ENCODE assay signal across 27 mouse cellular contexts in the genomic region with DNA sequence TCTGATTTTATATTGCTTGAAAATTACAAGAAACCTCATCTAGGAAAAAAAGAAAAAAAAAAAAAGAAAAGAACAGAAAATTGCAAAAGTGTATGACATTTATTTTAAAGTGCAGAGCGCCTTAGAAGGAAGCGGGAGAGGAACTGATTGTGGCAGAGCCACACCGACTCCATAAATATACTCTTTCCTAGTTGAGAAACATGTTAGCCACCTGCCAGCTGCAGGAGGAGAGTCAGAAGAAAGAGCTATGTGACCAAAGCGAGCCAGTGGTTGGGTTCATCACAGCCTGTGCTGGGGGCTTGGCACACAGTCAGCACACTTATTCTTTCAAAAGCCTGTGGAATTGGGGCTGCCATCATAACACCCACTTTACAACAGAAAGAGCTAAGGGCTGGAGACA. TPM values are rescaled to one million over a fixed set of nuclear protein-coding genes. Genes with fewer than 3 reads are reported as not detected.
DNase-seq lines count a peak whose midpoint lies in the region; ATAC-seq lines count a peak whose summit lies in the region.
"Had no signal": no experiment of that assay in that cellular context is flagged by ENCODE, and none has a peak within 500 bp of the region (broad histone marks: within the 10 kb centered on the region; RNA-seq: fewer than 3 reads in every experiment).

No protein-coding gene starts in this region.

- H3K4me2 ChIP-seq in heart, embryonic 12.5 days: no peak overlapping the region
- H3K4me2 ChIP-seq: embryonic facial prominence, embryonic 12.5 days; forebrain, embryonic 13.5 days; forebrain, embryonic 15.5 days had no signal

- ATAC-seq in heart, embryonic 12.5 days (ENCODE audit: insufficient number of reproducible peaks, low FRiP score): no peak
- peak; percentile 57 for ATAC-seq in granulocyte monocyte progenitor cell, adult 5-6 weeks (replicated peaks; ENCODE audit: poor library complexity, severe bottlenecking)
- no peak for ATAC-seq in megakaryocyte-erythroid progenitor cell, adult 5-6 weeks (replicated peaks; ENCODE audit: low FRiP score, low TSS enrichment, poor library complexity, severe bottlenecking)
- ATAC-seq: activated CD4-positive, CD25-positive, alpha-beta regulatory T cell, adult 4 months; CD4-positive, CD25-positive, alpha-beta regulatory T cell, adult 4 months; forebrain, embryonic 13.5 days; forebrain, embryonic 15.5 days; Patski had no signal

- H3K9ac ChIP-seq in heart, embryonic 12.5 days: no peak overlapping the region
- H3K9ac ChIP-seq: embryonic facial prominence, embryonic 12.5 days; forebrain, embryonic 13.5 days; forebrain, embryonic 15.5 days had no signal

- no peaks in the 10 kb centered on the region for H3K9me3 ChIP-seq in heart, embryonic 12.5 days (replicated peaks)
- H3K9me3 ChIP-seq: embryonic facial prominence, embryonic 10.5 days; embryonic facial prominence, embryonic 12.5 days; forebrain, embryonic 13.5 days; forebrain, embryonic 15.5 days; G1E had no signal

- no peak overlapping the region for H3K4me3 ChIP-seq in heart, embryonic 12.5 days
- H3K4me3 ChIP-seq: embryonic facial prominence, embryonic 10.5 days; embryonic facial prominence, embryonic 12.5 days; forebrain, embryonic 13.5 days; forebrain, embryonic 15.5 days had no signal

- H3K27me3 ChIP-seq in heart, embryonic 12.5 days (replicated peaks): no peaks in the 10 kb centered on the region
- H3K27me3 ChIP-seq: CH12.LX; embryonic facial prominence, embryonic 12.5 days; forebrain, embryonic 13.5 days; forebrain, embryonic 15.5 days; Patski had no signal

- H3K36me3 ChIP-seq in heart, embryonic 12.5 days: no peaks in the 10 kb centered on the region
- H3K36me3 ChIP-seq: embryonic facial prominence, embryonic 10.5 days; embryonic facial prominence, embryonic 12.5 days; forebrain, embryonic 15.5 days had no signal

- no peak overlapping the region for H3K27ac ChIP-seq in heart, embryonic 12.5 days (ENCODE audit: poor library complexity, severe bottlenecking)
- H3K27ac ChIP-seq: embryonic facial prominence, embryonic 10.5 days; embryonic facial prominence, embryonic 12.5 days; forebrain, embryonic 13.5 days; forebrain, embryonic 15.5 days had no signal

- H3K4me1 ChIP-seq in heart, embryonic 12.5 days (replicated peaks): peaks cover 16% of the 10 kb centered on the region

- peak; percentile 73 for DNase-seq in heart, adult 11 months
- peak; percentile 43 for DNase-seq in A20 (ENCODE audit: low read depth, low spot score)
- DNase-seq in brain, adult 2 months (ENCODE audit: low read depth, low spot score): peak; percentile 26
- DNase-seq in urinary bladder, postnatal 10 days (ENCODE audit: low spot score): no peak
- DNase-seq in frontal cortex, postnatal 25 days (ENCODE audit: low spot score in 2 of 2): no peak
- DNase-seq: adrenal gland, adult 8-10 months; adrenal gland, postnatal 14 days; adrenal gland, postnatal 36 days; B cell, adult 2 months; cerebellum, adult 11 months; cerebellum, adult 18-20 months; cerebellum, adult 8-10 months; cerebellum, adult 9-11 months; cerebellum, postnatal 14 days; cerebellum, postnatal 36 days had no signal

- 76% methylated on average over 4 of the region's 4 CpGs for WGBS in heart, embryonic 12.5 days

RNA-seq across cellular contexts. Expression of a gene that starts 33.2 kb away (rescaled TPM):
- polyA plus RNA-seq in heart, embryonic 12.5 days (2016; fragmentation: Nextera tagmentation; extraction: Ambion mirVana): 12.4 and 13.5 TPM in 2 replicates
- total RNA-seq in granulocyte monocyte progenitor cell, adult 5-6 weeks (2014; fragmentation: Nextera tagmentation): 3.1 TPM in 2 replicates
- 2.3 and 4.0 TPM in 2 replicates for total RNA-seq in granulocyte monocyte progenitor cell, adult 5-6 weeks (2017)
- total RNA-seq in megakaryocyte-erythroid progenitor cell, adult 5-6 weeks (2014; fragmentation: Nextera tagmentation): 1.8 and 1.9 TPM in 2 replicates
- 4.4 and 6.3 TPM in 2 replicates for total RNA-seq in megakaryocyte-erythroid progenitor cell, adult 5-6 weeks (2017)

RNA-seq across cellular contexts. Expression of a gene that starts 35.1 kb away (rescaled TPM):
- 482 and 495 TPM in 2 replicates for polyA plus RNA-seq in heart, embryonic 12.5 days (2016; fragmentation: Nextera tagmentation; extraction: Ambion mirVana)
- total RNA-seq in granulocyte monocyte progenitor cell, adult 5-6 weeks (2014; fragmentation: Nextera tagmentation): 580 and 661 TPM in 2 replicates
- total RNA-seq in granulocyte monocyte progenitor cell, adult 5-6 weeks (2017): 553 and 618 TPM in 2 replicates
- 517 and 688 TPM in 2 replicates for total RNA-seq in megakaryocyte-erythroid progenitor cell, adult 5-6 weeks (2014; fragmentation: Nextera tagmentation)
- total RNA-seq in megakaryocyte-erythroid progenitor cell, adult 5-6 weeks (2017): 688 and 728 TPM in 2 replicates

RNA-seq across cellular contexts. Expression of a gene that starts 53.8 kb away (rescaled TPM):
- polyA plus RNA-seq in heart, embryonic 12.5 days (2016; fragmentation: Nextera tagmentation; extraction: Ambion mirVana): 200 and 201 TPM in 2 replicates
- total RNA-seq in granulocyte monocyte progenitor cell, adult 5-6 weeks (2014; fragmentation: Nextera tagmentation): 131 and 163 TPM in 2 replicates
- 142 and 153 TPM in 2 replicates for total RNA-seq in granulocyte monocyte progenitor cell, adult 5-6 weeks (2017)
- 205 and 307 TPM in 2 replicates for total RNA-seq in megakaryocyte-erythroid progenitor cell, adult 5-6 weeks (2014; fragmentation: Nextera tagmentation)
- total RNA-seq in megakaryocyte-erythroid progenitor cell, adult 5-6 weeks (2017): 253 and 262 TPM in 2 replicates

Comparison
In these comparisons a context has a peak if more than half of its experiments do, and no peak if none do; other contexts are left out.
1. DNase-seq: peak in heart, adult 11 months (single experiment), A20 (single experiment) and brain, adult 2 months (single experiment); none in urinary bladder, postnatal 10 days (single experiment) and frontal cortex, postnatal 25 days (0 of 2).